Mouse (Mus musculus) small intestine, adult 2 months (tissue): ENCODE data around the gene Ptprd. TPM values are rescaled to one million over a fixed set of nuclear protein-coding genes. Genes with fewer than 3 reads are reported as not detected.

Source experiments
- H3K27ac ChIP-seq: fragments of 200-500 bp; 2 replicates; pipeline ENCODE4 v1.5.1; 2012; ENCODE audit warnings: low read depth, low read length, control low read depth, inconsistent platforms; ENCODE audit not compliant: insufficient read depth
- H3K27me3 ChIP-seq: fragments of 200-500 bp; 2 replicates; pipeline ENCODE4 v1.6.1; 2012; ENCODE audit warnings: mild to moderate bottlenecking, moderate library complexity, low read length, inconsistent platforms; ENCODE audit not compliant: control insufficient read depth, insufficient read depth
- H3K36me3 ChIP-seq: fragments of 200-500 bp; 2 replicates; pipeline ENCODE4 v1.6.1; 2012; ENCODE audit warnings: mild to moderate bottlenecking, low read length, control low read depth, inconsistent platforms; ENCODE audit not compliant: control insufficient read depth, insufficient read depth
- H3K4me1 ChIP-seq: fragments of 200-500 bp; 2 replicates; pipeline ENCODE4 v1.6.1; 2012; ENCODE audit warnings: low read length, inconsistent platforms, mixed read lengths; ENCODE audit not compliant: control insufficient read depth, insufficient read depth, insufficient read length
- H3K4me3 ChIP-seq: fragments of 200-500 bp; 2 replicates; pipeline ENCODE4 v1.5.1; 2012; ENCODE audit warnings: low read depth, mild to moderate bottlenecking, control low read depth, inconsistent platforms, low read length, moderate library complexity
- CTCF ChIP-seq: fragments of 200-500 bp; IDR thresholded peaks from 2 replicates; pipeline ENCODE4 v1.5.1; 2012; ENCODE audit warnings: low read depth, mild to moderate bottlenecking, control low read depth, inconsistent platforms, low read length, moderate library complexity, mixed read lengths; ENCODE audit not compliant: insufficient replicate concordance, insufficient read length; ENCODE audit errors: extremely low read depth
- POLR2A ChIP-seq: fragments of 200-500 bp; IDR thresholded peaks from 2 replicates; pipeline ENCODE4 v1.6.1; 2012; ENCODE audit warnings: low read depth, mild to moderate bottlenecking, control low read depth, inconsistent platforms, low read length, moderate library complexity
- WGBS: fragments of 180-500 bp; shearing (Covaris S2); methylation state at CpG from one replicate; pipeline ENCODE4 v1.1.7; 2018; 5-methylcytosine and 5-hydroxymethylcytosine counted together
- polyA plus RNA-seq: library from polyadenylated mRNA; depleted of rRNA; stranded (reverse); fragments of >200 nt; gene quantifications from 2 replicates; pipeline ENCODE4 v1.2.3, GENCODE M21; 2012

The Ptprd gene
- polyA plus RNA-seq, 1 experiment, result 1.5 TPM

- Histone ChIP-seq H3K36me3 (no peaks in the 10 kb centered on the region), H3K27ac (no peak overlapping the region), H3K27me3 (no peaks in the 10 kb centered on the region), H3K4me3 (no peak overlapping the region), H3K4me1 (no peaks in the 10 kb centered on the region)
- WGBS, result 60% methylated on average over 10 of the region's 10 CpGs
- TF ChIP-seq POLR2A, result no peak
Observed at GRCm38 (mm10) chr4:77317060-77317680, 894.6 kb downstream of the Ptprd start.

- Histone ChIP-seq H3K36me3 (no peaks in the 10 kb centered on the region), H3K27ac (no peak overlapping the region), H3K4me1 (no peaks in the 10 kb centered on the region), H3K27me3 (no peaks in the 10 kb centered on the region), H3K4me3 (no peak overlapping the region)
- WGBS, result 48% methylated on average over 2 of the region's 2 CpGs
- TF ChIP-seq POLR2A, result no peak
Observed at GRCm38 (mm10) chr4:77316644-77317043, 895.1 kb downstream of the Ptprd start.

GRCm38 (mm10) chr4:77310127-77310788 is 901.5 kb downstream of the Ptprd start:
- H3K27ac ChIP-seq, result no peak overlapping the region
- no peaks in the 10 kb centered on the region for H3K36me3 ChIP-seq
- no peaks in the 10 kb centered on the region for H3K4me1 ChIP-seq
- H3K27me3 ChIP-seq, result no peaks in the 10 kb centered on the region
- TF ChIP-seq POLR2A (no peak), CTCF (no peak)
- no peak overlapping the region for H3K4me3 ChIP-seq
- 74% methylated on average over 3 of the region's 3 CpGs for WGBS

- TF ChIP-seq CTCF (no peak), POLR2A (no peak)
- Histone ChIP-seq H3K36me3 (no peaks in the 10 kb centered on the region), H3K4me1 (no peaks in the 10 kb centered on the region), H3K4me3 (no peak overlapping the region), H3K27me3 (no peaks in the 10 kb centered on the region), H3K27ac (no peak overlapping the region)
- 88% methylated on average over 1 of the region's 1 CpGs for WGBS
Observed at GRCm38 (mm10) chr4:77283423-77283822, 928.3 kb downstream of the Ptprd start.

GRCm38 (mm10) chr4:77277913-77278312 is 933.8 kb downstream of the Ptprd start:
- Histone ChIP-seq H3K27me3 (no peaks in the 10 kb centered on the region), H3K4me3 (no peak overlapping the region), H3K36me3 (no peaks in the 10 kb centered on the region), H3K4me1 (no peaks in the 10 kb centered on the region), H3K27ac (no peak overlapping the region)
- TF ChIP-seq POLR2A, result no peak
- no peak for TF ChIP-seq CTCF
- WGBS, result 80% methylated on average over 4 of the region's 4 CpGs

- no peaks in the 10 kb centered on the region for H3K4me1 ChIP-seq
- H3K4me3 ChIP-seq, result no peak overlapping the region
- 60% methylated on average over 1 of the region's 1 CpGs for WGBS
- no peaks in the 10 kb centered on the region for H3K27me3 ChIP-seq
- H3K36me3 ChIP-seq, result no peaks in the 10 kb centered on the region
- no peak overlapping the region for H3K27ac ChIP-seq
- TF ChIP-seq POLR2A (no peak), CTCF (no peak)
Observed at GRCm38 (mm10) chr4:77259972-77260290, 951.8 kb downstream of the Ptprd start.

- WGBS, result 67% methylated on average over 8 of the region's 8 CpGs
- TF ChIP-seq CTCF, result no peak
- TF ChIP-seq POLR2A, result no peak
- H3K27me3 ChIP-seq, result no peaks in the 10 kb centered on the region
- no peaks in the 10 kb centered on the region for H3K4me1 ChIP-seq
- H3K27ac ChIP-seq, result no peak overlapping the region
- H3K36me3 ChIP-seq, result no peaks in the 10 kb centered on the region
- H3K4me3 ChIP-seq, result no peak overlapping the region
Observed at GRCm38 (mm10) chr4:77259250-77259971, 952.4 kb downstream of the Ptprd start.
